Mouse (Mus musculus) forebrain, embryonic 16.5 days (tissue): ENCODE measurements around the gene Mex3d. TPM values are rescaled to one million over a fixed set of nuclear protein-coding genes. Genes with fewer than 3 reads are reported as not detected.

Experiments
- ATAC-seq: fragments of 200-750 bp; cut with Nextera tagmentation; 2 replicates; pipeline ENCODE4 v1.8.0; 2017; ENCODE audit warnings: mild to moderate bottlenecking, moderate library complexity
- H3K27ac ChIP-seq: fragments of 300-500 bp; sonication (generic); 2 replicates; pipeline ENCODE4 v1.5.1; 2014; ENCODE audit warnings: low read length, control low read depth
- H3K27me3 ChIP-seq: fragments of 300-500 bp; sonication (generic); replicated peaks from 2 replicates; pipeline ENCODE4 v1.6.1; 2014; ENCODE audit warnings: low read length; ENCODE audit not compliant: control insufficient read depth, insufficient read depth
- H3K36me3 ChIP-seq: fragments of 300-500 bp; sonication (generic); 2 replicates; pipeline ENCODE4 v1.6.1; 2014; ENCODE audit not compliant: control insufficient read depth, insufficient read depth
- H3K4me1 ChIP-seq: fragments of 300-500 bp; sonication (generic); replicated peaks from 2 replicates; pipeline ENCODE4 v1.6.1; 2014; ENCODE audit warnings: low read length; ENCODE audit not compliant: control insufficient read depth, insufficient read depth
- H3K4me2 ChIP-seq: fragments of 300-500 bp; sonication (generic); 2 replicates; pipeline ENCODE4 v1.6.1; 2014; ENCODE audit warnings: mild to moderate bottlenecking, low read length, control low read depth
- H3K4me3 ChIP-seq: fragments of 300-500 bp; sonication (generic); replicated peaks from 2 replicates; pipeline ENCODE4 v1.5.1; 2014; ENCODE audit warnings: mild to moderate bottlenecking, low read length, control low read depth
- H3K9ac ChIP-seq: fragments of 300-500 bp; sonication (generic); replicated peaks from 2 replicates; pipeline ENCODE4 v1.6.1; 2014; ENCODE audit warnings: low read depth, low read length, control low read depth
- H3K9me3 ChIP-seq: fragments of 300-500 bp; sonication (generic); 2 replicates; pipeline ENCODE4 v1.6.1; 2016; ENCODE audit warnings: low read length; ENCODE audit not compliant: control insufficient read depth
- WGBS: fragments of 180-500 bp; shearing (Covaris S2); extraction: QIAGEN DNeasy Blood & Tissue Kit; methylation state at CpG from one replicate; pipeline ENCODE4 v1.1.7; 2014; 5-methylcytosine and 5-hydroxymethylcytosine counted together
- polyA plus RNA-seq: library from polyadenylated mRNA; unstranded; fragments of >200 nt; fragmentation: Nextera tagmentation; extraction: Ambion mirVana; gene quantifications from 2 replicates; pipeline ENCODE4 v1.2.1, GENCODE M21; 2015

Mex3d gene
- polyA plus RNA-seq, 1 experiment from 2014 or later, result 16.3 TPM

DNA sequence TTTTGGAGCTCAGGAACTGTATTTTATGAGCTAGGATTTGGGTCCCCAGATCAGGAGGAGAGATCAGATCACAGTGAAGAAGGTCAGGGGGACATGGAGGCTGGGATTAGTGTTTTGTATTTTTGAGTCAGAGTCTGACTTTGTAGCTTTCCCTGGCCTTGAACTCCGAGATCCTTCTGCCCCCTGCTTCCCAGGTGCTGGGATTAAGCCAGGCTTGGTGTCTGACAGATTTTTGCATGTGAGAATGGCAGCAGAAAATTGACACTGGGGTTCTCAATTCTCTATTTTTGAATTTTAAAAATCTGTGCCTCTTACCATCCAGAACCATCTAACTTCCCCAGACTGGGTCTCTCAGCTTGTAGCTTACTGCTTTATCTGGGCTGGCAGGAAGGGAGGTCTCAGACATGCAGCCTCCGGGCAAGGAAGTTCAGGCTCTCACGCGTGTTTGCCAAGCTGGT lies 13.3 kb upstream of the Mex3d start:
- Histone ChIP-seq H3K9me3 (no peaks in the 10 kb centered on the region), H3K9ac (no peak overlapping the region), H3K27ac (no peak overlapping the region), H3K4me1 (peaks cover 33% of the 10 kb centered on the region), H3K4me2 (no peak overlapping the region), H3K27me3 (no peaks in the 10 kb centered on the region), H3K36me3 (peaks cover 16% of the 10 kb centered on the region), H3K4me3 (no peak overlapping the region)
- no peak for ATAC-seq
- 84% methylated on average over 4 of the region's 4 CpGs for WGBS

DNA sequence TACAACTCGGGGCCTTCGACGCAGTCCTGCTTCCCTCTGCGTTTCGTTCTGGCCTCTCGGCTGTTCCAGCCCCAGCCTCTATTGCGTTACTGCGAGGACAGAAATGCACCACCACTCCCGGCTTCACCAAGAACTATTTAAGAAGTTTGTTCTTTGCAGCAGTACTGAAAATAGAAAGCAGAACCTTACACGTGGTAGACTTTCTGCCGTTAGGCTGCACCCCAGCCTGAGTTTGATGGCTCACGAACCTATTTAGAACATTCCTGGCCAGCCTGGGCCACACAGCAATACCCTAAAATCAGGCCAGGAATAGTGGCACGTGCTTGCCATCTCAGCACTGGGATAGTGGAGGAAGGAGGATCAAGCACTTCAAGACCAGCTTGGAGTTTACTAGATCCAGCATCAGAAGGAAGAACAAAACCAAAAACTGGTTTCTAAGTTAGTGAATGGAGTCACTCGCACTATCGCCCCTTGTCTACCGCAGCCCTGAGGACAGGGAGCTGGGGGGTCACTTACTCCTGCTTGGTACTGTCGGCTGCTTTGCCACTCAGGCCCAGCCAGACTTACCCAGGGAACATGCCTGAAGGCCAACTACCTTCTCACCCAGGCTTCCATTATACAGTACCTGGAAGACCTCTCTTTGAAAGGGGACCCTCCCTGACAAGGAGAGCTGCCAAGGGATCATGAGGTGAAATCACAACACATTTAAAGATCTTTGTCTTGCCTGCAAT lies 12.7 kb upstream of the Mex3d start:
- Histone ChIP-seq H3K4me1 (peaks cover 27% of the 10 kb centered on the region), H3K9me3 (no peaks in the 10 kb centered on the region), H3K9ac (peak overlapping the region; percentile 57), H3K36me3 (peaks cover 21% of the 10 kb centered on the region), H3K27ac (peak overlapping the region; percentile 89), H3K4me2 (peak overlapping the region; percentile 74), H3K27me3 (no peaks in the 10 kb centered on the region), H3K4me3 (peak overlapping the region; percentile 71)
- no peak for ATAC-seq
- WGBS, result 9% methylated on average over 17 of the region's 17 CpGs

DNA sequence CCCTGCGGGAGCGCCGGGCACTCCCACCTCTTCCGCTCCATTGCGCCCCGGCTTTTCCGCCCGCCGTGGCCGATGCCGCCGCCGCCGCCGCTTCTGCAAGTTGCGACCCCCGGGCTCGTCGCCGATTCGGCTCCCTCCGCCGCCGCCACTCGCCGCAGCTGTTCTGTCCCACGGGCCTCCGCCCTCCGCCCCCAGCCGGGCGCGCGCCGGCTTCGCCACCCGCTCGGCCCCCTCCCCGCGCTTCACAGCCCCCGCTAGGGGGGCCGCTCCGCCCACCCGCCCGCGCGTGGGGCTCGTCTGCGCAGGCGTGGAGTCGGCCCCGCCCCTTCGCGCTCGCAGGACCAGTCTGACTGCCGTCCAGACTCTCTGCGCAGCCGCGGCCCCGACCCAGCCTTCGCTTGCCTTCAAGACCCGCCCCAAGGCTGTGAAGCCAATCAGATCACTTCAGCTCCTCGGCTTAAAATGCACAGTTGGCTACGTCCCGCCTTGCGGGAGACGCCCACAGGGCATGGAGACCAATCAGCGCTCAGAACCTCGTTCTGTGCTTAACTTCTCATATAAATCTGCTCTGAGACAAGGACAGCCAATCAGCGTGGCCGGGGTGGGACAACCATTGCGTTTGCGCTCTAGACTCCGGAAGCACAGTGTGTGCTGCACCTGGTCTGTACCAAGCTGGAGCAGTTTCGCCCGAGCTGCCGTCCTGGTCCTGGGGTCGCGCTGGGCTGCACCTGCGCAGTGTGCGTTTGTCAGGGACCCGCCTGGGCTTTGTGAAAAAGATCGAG lies 11.9 kb upstream of the Mex3d start, which contains the start of gene Mbd3:
Mbd3 (minus strand) TSS at position 360 of the 782 bp plus-strand sequence.
- Histone ChIP-seq H3K9me3 (no peaks in the 10 kb centered on the region), H3K27ac (peak within 1 kb of the TSS; percentile 99), H3K27me3 (no peaks in the 10 kb centered on the region), H3K4me3 (peak within 1 kb of the TSS; percentile 71), H3K4me2 (peak within 1 kb of the TSS; percentile 96), H3K4me1 (peaks cover 23% of the 10 kb centered on the region), H3K36me3 (peaks cover 26% of the 10 kb centered on the region), H3K9ac (peak within 1 kb of the TSS; percentile 89)
- ATAC-seq, result peak; percentile 97
- WGBS, result under 1% methylated on average over 81 of the region's 82 CpGs

DNA sequence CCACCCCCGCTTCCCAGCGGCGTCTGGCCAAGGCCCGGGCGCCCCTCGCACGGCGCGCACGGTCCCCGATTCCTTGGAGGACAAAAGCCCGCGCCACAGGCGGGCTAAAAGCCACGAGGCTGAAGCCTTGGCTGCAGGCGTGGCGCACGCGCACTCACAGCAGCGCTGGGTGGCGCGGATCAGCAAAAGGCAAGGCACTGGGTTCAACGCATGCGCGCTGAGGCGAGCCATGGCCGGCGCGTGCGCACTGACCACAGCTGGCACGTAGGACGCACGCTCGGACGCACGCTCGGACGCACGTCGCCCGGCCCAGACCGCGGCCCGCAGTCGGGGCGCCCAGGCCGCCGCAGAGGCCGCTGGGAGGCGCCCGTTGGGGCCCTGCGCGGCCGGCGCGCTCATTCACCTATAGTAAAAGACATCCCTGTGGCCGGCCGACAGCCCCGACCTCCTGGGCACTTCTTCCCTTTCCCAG lies 11.3 kb upstream of the Mex3d start:
- Histone ChIP-seq H3K36me3 (peaks cover 31% of the 10 kb centered on the region), H3K9ac (peak overlapping the region; percentile 89), H3K27me3 (no peaks in the 10 kb centered on the region), H3K4me3 (peak overlapping the region; percentile 71), H3K9me3 (no peaks in the 10 kb centered on the region), H3K4me2 (peak overlapping the region; percentile 96), H3K27ac (peak overlapping the region; percentile 99), H3K4me1 (peaks cover 23% of the 10 kb centered on the region)
- peak; percentile 77 for ATAC-seq
- WGBS, result under 1% methylated on average over 59 of the region's 59 CpGs

DNA sequence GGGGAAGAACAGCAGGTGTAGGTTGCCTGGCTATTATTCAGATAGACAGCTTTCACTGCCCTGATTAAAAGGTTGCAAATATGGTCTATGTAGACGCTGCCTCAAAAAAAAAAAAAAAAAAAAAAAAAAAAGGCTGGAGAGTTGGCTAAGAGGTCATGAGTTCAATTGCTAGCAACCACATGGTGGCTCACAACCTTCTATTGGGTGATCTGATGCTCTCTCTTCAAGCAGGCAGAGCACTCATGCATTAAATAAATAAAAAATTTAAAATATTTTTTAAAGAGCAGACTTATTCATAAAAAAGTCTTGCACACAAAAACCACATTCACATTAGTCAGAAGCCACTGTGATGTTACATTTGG lies 10.7 kb upstream of the Mex3d start:
- H3K36me3 ChIP-seq, result peaks cover 30% of the 10 kb centered on the region
- peak overlapping the region; percentile 99 for H3K27ac ChIP-seq
- peaks cover 23% of the 10 kb centered on the region for H3K4me1 ChIP-seq
- no peaks in the 10 kb centered on the region for H3K9me3 ChIP-seq
- no peaks in the 10 kb centered on the region for H3K27me3 ChIP-seq
- H3K4me3 ChIP-seq, result peak overlapping the region; percentile 71
- ATAC-seq, result no peak
- H3K9ac ChIP-seq, result peak overlapping the region; percentile 89
- peak overlapping the region; percentile 96 for H3K4me2 ChIP-seq
- 0% methylated on average over 1 of the region's 1 CpGs for WGBS

DNA sequence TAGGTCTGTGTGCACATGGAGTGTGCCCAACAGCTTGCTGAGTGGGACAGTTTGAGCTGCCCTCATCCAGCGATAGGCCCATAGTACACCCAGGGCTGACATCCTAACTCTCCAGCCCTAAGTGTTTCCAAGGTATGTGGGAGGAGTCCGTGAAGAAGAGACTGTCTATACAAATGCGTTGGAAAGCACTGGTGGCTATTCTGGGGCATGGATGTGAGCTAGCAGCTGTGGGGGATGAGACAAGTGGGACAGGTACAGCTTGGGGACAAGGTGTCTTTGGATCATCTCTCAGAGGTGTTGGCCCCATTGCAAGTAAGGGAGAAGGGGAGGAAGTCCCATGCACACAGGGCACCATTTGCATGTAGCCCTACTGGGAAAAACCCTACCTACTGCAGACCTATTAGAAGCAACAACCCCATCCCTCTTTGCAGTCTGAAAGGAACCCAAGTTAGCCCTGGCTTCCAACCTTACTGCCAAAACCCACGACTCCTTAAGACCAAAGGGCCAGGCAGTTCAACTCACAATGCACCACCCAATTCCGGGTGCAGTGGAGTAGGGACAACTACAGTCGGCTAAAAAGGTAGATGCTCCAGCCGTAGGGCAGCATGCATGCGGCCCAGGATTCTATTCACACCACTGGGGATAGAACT lies 10.2 kb upstream of the Mex3d start:
- Histone ChIP-seq H3K4me2 (peak overlapping the region; percentile 96), H3K9me3 (no peaks in the 10 kb centered on the region), H3K27ac (peak overlapping the region; percentile 99), H3K27me3 (no peaks in the 10 kb centered on the region), H3K4me3 (peak overlapping the region; percentile 71), H3K4me1 (peaks cover 23% of the 10 kb centered on the region), H3K9ac (peak overlapping the region; percentile 89), H3K36me3 (peaks cover 32% of the 10 kb centered on the region)
- 38% methylated on average over 8 of the region's 8 CpGs for WGBS
- ATAC-seq, result no peak

DNA sequence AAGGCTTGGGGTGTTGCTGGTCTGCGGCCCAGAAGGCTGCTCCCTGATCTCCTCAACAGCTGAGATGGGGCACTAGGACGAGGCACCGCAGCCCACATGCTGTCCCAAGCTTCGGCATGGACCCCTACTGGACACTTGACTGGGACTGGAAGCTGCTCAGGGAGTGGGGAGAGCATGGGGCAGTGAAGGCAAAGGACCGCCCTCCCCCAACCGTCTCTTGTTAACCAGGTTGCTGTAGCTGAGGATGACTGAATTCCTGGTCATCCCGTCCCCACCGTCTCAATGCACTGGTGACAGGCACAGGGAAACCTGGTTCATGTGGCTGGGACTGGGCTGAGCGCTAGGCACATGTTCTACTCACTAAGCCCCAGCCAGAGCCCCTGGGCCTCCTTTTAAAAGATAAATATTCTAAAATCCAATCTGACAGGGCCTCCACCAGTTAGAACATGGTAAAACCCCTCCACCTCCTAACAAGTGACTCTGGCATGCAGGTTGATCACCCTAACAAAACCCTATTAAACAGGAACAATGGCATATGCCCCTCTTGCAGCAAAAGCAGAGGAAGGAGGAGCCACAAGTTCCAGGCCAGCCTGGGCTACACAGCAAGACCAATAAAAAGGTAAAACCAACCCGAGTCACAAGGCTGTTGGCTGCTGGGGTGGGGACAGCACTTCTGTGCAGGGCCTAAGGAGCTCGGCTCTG lies 9.5 kb upstream of the Mex3d start:
- no peak for ATAC-seq
- H3K4me1 ChIP-seq, result peaks cover 23% of the 10 kb centered on the region
- no peaks in the 10 kb centered on the region for H3K9me3 ChIP-seq
- H3K4me3 ChIP-seq, result peak overlapping the region; percentile 71
- peak overlapping the region; percentile 89 for H3K9ac ChIP-seq
- 0 out of 2 replicates have a peak overlapping the region, but pooled peaks have one; percentile 3 for H3K27ac ChIP-seq
- peak overlapping the region; percentile 96 for H3K4me2 ChIP-seq
- 86% methylated on average over 11 of the region's 11 CpGs for WGBS
- peaks cover 34% of the 10 kb centered on the region for H3K36me3 ChIP-seq
- no peaks in the 10 kb centered on the region for H3K27me3 ChIP-seq

DNA sequence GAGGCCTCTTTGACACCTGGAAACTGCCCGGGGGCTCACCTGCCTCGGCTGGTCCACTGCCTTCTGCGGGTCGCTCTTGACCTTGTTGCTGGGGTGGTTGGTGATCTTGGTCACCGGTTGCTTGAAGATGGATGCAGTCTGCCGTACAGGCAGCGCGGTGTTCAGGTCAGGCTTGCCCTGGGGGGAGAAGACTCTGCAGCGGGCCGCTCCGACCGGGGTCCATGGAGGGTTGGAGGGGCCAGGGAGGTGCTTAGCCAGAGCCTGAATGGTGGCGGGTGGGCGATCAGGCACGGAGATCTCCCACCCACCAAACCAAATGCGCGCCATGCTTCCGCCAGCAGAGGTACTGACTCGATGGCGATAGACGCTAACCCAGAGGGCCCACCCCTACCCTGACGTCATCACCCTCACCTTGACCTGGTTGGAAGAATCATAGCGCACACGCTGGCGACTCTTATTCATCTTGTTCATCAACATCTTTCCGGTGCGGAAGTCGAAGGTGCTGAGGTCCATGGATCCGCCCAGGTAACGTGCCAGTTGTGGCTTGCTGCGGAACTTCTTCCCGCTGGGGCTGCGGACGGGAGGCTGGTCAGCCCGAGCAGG lies 7.7 kb upstream of the Mex3d start:
- Histone ChIP-seq H3K9ac (no peak overlapping the region), H3K4me2 (no peak overlapping the region), H3K36me3 (peaks cover 43% of the 10 kb centered on the region), H3K9me3 (no peaks in the 10 kb centered on the region), H3K4me1 (peaks cover 18% of the 10 kb centered on the region), H3K27ac (no peak overlapping the region), H3K27me3 (no peaks in the 10 kb centered on the region), H3K4me3 (no peak overlapping the region)
- ATAC-seq, result no peak
- 95% methylated on average over 35 of the region's 35 CpGs for WGBS
